Mouse (Mus musculus) lung, adult 18-20 months (tissue): Measurements from ENCODE around the gene Wnt7b.

Source experiments
- DNase-seq, 2 experiments: peaks; one replicate each; pipeline ENCODE4 v3.0.0; 2022; ENCODE audit warnings: mixed read lengths in 2 of 2

Gene Wnt7b

DNA sequence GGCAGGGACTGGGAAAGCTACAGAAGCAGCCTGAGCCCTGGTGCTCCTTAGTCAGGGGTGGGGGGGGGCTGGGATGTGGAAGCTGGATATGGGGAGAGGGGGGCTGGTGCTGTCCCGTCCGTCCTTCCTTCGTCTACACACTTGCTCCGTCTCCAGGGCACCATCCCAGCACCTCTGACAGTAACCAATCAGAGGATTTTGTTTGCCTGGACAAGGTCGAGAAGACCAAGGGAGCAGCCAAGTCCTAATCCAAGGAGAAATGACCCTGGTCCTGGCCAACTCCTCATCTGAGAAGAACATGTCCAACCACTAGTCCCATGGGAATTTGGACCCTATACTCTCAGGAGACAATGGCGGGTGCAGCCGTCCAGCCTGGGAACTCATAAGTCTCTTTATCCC, 18.4 kb upstream of the Wnt7b start:
- DNase-seq: no peak

DNA sequence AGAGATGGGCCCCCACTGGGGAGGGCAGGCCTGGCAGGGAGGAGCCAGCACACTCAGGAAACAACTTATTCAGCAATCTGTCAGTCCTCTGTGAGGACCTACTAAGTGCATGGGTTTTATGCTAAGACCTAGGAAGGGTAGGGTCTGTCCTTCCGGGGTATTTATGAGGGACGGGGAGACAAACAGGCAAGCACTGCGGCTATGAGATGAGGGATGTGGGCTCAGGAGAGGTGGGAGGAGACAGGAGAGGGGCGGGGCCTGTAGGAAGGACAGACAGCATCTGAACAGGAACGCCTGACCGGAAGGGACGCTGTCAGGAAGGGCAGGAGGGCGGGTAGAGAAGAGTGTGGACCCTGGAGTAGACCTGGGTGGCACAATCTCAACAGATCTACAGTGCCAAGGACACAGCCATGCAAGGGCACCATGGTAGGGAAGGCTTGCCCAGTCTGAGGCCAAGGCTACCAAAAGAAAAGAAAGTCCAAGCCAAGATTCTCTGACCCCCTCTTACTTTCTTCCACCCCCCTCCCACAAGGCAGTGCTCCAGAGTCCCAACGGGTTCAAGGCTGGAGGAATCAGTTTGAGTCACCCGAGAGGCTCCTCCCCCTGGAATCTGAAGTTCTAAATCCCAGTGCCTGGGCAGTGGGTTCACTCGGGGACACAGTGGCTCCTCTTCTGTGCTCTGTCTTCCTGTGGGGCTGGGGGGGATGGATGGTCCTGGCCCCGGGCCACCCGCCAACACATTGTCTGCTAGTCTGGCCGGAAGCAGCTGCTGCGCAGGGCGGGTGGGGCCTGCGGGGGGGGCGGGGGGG, 17.8 kb upstream of the Wnt7b start:
- peak; percentile 81 to 89 for DNase-seq

DNA sequence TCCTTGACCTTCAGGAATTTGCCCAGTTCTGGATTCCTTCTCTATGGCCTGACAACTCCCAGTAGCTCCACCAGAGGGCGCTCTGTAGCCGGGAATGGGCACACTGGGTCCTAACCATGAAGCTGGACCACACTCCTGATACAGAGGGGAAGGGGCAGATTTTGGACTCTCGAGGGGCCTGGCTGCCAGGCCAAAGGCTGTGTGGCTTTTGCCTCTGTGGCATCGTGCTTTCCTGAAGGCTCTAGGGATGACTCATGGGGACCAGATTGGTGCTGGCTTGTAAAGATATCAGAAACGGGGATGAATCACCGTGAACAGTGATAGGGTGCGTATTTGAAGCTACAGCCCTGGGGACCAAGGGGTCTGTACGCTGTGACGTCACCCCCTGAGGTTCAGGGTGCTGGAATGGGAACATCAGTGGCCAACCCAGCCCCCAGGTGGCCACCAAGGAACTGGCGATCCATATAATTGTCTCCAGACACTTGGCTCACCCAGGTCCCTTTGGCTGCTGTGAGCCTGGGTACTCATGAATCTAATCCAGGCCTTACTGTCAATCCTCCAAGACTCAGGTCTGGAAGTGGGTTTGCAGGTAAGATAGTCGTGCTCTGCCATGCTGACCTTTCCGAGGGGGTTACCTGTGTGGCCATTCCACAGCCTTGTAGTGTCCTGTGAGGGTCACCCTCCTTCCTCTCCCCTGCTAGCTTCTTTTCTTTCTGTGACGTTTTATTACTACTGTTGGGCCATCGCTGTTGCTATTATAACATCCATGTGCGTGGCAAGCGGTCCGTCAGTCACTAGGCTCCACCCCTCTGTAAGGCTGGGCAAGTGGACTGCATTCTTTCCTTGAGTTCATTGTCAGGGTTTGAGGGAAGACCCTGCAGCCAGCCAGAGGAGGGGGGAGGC, 17.0 kb upstream of the Wnt7b start:
- DNase-seq: peak; percentile 72 to 81

DNA sequence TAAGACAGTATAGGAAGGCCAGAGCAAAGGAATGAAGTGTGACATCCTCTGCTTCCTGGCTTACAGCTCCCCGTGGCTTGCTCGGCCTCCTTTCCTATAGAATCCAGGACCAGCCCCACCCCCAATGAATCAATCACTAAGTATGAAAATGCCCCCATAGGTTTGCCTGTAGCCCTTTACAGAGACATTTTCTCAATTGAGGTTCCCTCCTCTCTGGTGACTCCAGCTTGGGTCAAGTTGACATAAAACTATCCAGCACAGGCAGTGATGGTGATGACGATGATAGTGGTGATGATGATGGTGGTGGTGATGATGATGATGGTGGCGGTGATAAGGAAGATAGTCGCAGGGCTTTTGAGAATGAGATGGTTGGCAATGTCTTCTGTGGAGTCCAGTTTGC, 16.2 kb upstream of the Wnt7b start:
- no peak for DNase-seq

DNA sequence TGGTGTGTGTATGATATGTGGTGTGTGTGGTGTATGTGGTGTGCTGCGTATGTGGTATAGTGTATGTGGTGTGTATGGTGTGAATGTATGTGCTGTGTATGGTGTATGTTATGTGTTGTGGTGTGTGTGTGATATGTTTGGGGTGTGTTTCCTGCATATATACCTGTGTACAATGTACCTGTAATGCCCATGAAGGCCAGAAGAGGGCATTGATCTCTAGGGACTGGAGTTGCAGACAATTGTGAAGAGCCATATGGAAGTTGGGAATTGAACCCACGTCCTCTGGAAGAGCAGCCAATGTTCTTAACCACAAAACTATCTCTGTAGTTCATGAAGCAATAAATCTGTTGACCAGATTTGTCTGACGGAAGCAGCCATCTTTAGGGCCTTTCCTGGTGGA, 15.1 kb upstream of the Wnt7b start:
- DNase-seq: no peak

DNA sequence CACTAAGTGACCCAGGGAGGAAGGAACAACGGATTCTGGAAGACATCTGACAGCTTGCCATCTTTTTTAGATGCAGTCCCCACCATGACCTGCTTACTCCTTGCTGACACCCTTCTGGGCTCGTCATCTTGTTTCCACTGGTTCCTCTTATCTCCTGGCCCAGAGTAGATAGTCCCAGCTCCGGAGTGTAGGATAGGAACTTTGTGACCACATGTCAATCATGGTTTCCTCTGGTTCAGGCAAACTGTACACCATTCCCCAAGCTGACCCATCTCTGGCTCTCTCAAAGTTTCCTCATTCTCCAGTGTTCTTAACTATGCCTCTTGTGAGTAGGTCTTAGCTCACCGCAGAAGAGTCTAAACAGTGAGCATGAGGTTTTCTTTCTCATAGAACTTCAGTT, 10.4 kb upstream of the Wnt7b start:
- DNase-seq: no peak

DNA sequence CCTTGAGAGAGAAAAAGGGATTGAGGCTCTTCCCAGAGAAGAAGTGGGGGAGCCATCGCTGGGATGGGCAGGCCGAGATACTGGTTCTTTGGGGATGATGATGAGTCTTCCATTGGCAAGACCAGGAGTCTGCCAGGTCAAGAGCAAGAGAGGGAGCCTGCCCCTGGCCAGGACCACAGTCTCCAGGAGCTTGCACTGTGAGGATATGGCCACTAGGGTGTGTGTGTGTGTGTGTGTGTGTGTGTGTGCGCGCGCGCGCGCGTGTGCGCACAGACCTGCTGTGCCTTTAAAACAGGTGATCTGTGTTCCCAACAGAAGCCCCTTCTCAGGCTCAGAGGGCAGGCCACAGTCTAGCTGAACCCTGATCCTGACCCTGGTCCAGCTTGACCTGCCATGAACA, 8.6 kb upstream of the Wnt7b start:
- no peak for DNase-seq

DNA sequence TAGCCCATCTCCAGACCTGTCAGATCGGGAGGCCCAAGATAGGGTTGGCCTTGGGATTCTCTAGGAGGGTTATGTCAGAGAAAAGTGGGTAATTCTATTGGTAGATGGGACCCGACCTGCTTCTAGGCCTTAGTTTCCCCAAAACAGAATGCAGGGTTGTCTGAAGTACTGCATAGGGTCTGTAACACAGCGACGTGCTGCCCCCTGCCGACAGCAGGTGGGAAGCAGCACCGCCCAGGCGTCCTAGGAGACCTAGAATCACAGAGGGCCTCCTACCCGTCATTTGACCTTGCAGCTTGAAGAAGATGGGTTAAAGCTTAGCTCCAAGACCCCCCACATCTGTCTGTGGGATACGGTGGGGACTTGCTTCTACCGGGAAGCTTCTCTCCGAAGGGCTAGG, 1.2 kb upstream of the Wnt7b start:
- peak in 1 of 2 experiments; percentile 41 for DNase-seq

DNA sequence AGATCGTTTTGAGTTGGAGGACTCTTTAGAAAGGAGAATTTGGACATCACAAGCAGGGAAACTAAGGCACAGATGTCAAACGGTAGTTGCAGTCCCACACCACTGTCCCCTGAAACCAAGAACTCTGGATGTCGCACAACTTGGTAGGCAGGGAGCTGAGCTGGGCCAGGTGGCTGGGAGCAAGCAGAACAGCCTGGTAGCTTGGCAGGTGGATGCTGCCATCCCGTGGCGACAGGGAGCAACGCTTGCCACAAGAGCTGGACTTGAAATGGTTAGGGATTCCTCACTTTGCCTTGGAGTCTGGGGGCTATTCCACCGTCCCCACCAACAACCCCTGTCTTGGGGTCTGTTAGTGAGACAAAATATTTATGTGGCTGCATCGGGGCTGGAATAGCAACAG, 751 bp upstream of the Wnt7b start:
- DNase-seq: peak; percentile 73 to 75

DNA sequence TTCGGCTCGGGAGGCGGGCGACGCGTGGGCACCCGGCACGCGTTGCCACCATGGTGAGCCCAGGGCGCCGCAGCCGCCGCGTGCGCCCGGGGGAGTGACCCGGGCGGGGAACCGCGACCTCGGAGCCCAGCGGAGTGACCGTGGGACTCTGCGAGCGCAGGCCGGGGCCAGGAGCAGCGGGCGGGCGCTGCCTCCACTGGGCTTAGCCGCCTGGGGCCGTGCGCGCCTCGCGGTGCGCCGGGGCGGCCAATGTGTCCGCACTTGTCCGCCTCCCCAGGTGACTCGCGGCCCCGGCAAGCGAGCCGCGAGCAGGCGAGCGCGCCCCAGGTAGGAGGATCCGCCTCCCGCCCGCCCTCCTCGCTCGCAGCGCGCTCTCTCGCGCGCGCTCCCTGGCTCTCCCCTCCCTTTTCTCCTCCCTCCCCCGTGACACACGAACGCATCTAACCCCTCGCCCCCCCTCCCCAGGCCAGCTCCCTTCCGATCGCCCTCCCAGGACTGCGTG, 659 bp downstream of the Wnt7b start:
- no peak for DNase-seq

DNA sequence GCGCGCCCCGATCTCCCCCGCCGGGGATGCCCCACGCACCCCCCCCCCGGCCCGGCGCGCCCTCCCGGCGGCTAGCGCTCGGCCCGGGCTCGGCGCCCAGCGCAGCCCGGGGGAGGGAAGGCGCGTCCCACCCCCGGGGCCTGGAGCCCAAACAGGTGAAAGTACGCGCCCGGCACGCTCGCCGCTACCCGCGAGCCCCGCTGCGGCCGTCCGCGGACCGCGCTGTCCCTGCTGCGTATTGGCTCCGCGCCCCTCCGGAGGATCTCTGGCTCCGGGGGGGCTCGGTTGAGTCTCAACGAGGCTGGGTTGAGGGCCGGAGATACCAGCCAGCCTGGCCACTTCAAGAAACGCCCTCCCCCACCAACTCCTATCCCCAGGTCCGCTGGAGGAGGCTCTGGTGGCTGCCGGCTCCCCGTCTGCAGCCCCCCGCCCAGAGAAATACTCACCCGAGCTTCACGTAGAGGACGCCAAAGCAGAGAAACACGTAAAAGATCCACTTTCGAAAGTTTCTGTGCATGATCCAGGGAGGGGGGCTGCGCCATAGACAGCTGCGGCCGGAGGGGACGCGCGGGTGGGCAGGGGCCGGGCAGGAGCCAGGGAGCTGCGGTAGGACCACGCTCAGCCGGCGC, 1.2 kb downstream of the Wnt7b start:
- DNase-seq: no peak

DNA sequence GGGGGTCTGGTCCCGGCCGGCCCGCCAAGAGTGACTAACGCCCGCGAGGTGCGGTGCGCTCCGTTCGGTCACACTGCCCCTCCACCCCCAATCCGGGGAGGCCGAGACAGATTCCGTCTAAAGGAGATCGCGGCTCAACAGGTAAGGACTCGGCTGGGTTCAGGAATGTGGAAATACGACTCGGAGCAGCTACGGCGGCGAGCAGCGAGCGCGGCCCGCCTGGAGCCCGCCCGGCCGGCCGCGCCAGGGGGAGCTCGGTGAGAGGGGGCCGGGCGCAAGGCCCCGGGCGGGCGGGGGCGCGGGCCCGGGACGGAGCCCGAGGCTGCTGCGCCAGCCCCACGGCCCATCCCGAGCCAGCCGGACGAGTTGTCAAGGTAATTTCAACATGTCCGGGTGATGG, 1.8 kb downstream of the Wnt7b start:
- peak; percentile 24 to 44 for DNase-seq

DNA sequence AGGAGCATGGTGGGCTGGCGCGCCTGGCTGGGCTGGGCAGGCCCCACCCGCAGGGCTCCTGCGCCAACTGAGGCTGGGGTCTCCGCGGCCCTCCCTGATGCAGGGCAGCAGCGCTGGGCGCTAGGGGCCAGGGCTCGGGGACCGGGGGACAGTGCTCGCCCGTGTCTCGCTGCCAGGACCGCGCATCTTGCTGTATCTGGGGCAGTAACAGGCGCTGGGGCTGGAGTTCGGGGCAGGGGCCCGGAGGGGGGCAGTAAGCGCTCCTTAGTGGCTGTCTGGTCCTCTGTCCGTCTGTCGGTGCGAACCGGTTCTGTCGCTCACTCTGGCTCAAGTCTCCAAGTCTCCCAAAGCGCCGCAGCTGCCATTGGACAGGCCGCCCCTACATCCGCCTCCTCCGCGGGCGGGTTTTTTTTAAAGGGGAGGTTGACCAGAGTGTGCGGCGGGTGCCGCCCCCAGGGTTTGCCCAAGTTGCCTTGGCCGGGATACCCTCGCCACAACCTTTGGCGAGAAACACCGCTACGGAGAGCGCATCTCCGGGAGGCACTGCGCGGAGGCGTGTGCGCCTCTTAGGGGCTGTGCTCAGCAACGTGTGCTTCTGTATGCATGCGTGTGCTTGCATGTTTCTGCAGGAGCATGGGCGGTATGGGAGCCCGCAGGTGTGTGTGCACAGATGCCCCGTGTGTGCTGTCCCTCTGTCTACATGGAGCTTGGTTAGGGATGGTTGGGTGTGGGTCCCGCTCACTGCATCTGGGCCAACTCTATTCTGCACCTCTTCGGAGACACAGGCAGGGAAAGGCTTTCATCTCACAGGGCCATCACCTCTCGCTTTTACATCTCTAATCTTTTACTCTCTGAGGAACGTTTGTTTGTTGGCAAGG, 4.5 kb downstream of the Wnt7b start:
- DNase-seq: no peak

DNA sequence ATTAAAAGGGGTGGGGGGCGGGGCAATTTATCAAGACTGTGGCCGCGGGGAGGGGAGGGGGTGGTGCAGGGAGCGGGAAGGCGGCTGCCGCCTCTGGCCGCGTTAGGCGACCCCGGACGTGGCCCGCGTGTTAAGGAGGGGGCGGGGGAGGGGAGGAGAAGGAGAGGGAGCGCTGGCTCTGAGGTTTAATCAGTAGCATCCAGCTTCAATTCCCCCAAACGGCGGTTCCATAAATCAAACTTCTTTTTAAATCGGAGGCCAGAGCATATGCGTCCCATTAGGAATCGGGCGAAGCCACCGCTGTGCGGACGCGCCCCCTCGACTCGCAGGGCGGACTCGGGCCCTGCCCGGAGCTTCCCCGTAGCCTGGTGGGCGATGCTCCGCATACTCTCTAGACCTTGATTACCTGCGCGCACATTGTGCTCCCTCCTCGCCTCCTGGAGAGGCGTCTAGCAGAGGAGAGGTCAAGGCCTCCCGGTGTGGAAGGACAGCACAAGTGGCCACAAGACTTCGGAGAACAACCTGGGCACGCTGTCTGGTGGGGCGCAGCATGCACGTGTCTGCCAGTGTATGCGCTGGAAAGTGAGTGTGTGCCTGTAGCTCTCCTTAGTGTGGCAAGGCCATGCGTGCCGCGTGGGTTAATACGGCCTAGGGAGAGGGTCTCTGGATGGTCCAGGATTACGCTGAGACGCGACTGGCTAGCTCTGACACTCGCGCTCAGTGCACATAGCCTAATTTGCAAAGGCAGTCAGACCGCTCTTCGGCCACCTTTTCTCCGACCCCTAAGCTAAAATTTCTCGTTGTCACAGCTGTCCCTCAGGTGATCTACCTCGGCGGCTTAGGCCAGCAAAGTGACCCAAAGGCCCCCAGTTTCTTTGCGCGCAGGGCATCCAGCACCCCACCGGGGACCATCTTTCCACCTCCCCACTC, 5.5 kb downstream of the Wnt7b start:
- DNase-seq: no peak

DNA sequence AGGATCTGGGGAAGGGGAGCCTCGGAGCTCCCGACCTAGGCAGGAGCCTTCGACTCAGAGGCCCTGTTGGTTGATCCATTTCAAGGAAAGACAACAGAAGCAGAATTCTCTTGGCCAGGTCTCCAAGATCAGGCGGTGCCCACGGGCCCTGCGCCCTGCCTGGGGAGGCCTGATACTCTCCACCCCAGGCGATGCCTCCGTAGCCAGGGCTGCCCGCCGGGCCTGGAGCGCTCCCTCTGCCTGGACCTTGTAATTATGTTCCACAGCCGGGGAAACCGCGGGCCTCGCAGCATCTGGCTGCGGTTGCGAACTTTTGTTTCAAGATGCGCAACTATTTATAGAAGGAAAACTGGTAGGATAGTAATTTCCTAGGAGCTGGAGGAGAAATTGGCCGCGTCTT, 6.2 kb downstream of the Wnt7b start:
- DNase-seq: no peak

DNA sequence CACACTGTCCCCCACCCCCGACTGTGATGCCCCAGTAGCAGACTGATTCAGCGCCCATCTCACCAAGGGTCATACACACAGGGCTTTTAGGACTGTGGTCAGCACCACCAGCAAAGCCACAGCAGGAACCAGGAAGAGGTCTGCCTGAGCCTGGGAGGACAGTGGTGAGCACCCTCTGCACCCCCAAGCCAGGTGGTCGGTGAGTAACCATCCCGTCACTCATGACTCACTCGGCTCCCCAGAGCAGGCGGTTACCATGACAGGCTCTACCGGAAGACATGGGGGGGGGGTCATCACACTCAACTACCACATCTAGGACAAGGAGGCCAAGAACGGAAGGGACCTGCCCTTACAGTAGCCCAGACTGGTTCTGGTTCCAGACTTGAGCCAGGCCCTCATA, 7.7 kb downstream of the Wnt7b start:
- no peak for DNase-seq

DNA sequence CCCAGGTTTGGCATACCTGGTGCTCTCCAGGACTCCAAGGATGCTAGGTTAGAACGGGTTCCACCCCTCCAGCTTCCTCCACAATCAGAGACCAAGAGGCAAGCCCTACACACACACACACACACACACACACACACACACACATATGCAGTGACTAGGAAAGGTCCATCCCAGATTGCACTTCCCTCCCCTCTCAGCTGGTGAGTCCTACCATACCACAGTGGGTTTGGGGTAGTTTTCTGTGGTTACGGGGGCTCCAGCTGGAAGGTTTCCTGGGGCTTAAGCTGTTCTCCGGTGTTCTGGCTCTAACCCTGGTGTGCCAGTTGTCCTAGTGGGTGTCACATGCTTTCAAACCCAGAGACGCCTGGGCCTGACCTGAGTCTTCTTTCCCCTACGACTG, 8.2 kb downstream of the Wnt7b start:
- DNase-seq: no peak

DNA sequence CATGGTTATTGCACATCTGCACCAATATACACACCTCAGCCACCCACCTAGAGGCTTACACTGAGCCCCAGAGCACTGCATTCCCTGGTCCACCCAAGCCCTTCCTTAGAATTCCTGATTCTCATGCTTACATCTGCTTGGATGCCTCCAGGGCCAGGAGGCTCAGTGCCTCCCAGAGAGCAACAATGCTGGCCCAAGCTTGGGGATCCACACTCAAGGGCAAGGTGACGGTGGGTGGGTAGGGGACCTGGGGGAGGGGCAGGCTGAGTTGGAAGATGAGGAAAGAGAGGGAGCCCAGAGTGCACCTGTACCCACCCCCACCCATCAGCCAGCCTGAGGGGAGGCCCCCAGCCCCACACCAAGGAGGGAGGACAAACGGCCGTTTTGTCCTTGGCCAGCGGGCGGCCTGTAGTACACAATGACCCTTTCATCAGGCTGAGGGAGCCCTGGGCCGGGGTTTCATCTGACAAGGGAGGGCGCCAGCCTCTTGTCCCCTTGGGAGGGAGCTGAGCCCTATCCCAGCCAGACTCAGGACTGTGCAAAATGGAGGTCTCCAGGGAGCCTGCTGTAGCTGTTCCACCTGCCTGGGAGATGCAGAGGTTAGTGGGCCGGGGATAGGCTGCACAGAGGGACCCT, 9.5 kb downstream of the Wnt7b start:
- DNase-seq: no peak

DNA sequence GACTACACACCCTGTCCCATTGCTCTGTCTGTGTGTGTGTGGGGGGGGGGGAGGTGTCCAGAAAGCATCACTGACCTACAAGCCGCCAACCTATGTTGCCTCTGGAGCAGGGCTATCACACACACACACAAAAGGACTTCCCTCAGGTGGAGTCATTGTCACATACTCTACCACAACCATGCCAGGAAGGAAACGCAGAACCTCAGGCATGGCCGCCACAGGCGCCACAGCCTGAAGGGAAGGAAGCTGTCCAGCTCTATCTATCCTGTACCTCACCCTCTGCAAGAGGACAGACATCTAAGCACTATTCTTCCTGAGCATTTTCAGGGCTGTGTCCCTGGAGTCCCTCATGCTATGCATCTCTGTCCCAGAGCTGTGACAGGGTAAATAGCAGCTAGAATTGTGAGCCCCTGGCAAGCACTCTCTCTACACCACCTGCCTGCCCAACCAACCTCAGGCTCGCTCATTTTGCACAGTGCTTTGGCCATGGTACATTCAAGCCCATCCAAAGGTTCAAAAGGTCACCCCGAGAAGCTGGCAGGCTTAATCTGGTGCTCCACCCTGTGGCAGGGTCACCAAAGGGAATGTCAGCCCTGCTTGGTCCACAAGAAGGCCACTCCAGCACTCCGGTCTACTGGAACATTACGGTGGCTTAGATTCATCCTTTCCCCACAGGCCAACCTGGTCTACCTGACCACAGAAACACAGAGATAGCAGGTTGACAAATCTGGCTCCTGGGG, 12.1 kb downstream of the Wnt7b start:
- DNase-seq: no peak
